Mouse (Mus musculus) G1E (cell line): Measurements from ENCODE around the gene Lrrc8d.

Experiments
- CTCF ChIP-seq: IDR thresholded peaks from 2 replicates; pipeline ENCODE4 v1.5.1; 2012; ENCODE audit warnings: low read depth, low read length, inconsistent platforms, mixed read lengths
- GATA1 ChIP-seq: IDR thresholded peaks from 2 replicates; pipeline ENCODE4 v1.6.1; 2012; ENCODE audit warnings: borderline replicate concordance, low read length, inconsistent platforms, mixed read lengths
- GATA2 ChIP-seq: IDR thresholded peaks from 2 replicates; pipeline ENCODE4 v1.6.1; 2012; ENCODE audit warnings: low read depth, low read length, inconsistent platforms, borderline replicate concordance
- POLR2AphosphoS5 ChIP-seq: IDR thresholded peaks from 2 replicates; pipeline ENCODE4 v1.6.1; 2012; ENCODE audit warnings: low read depth, low read length, inconsistent platforms; ENCODE audit not compliant: insufficient replicate concordance
- TAL1 ChIP-seq: conservative IDR thresholded peaks from 2 replicates; pipeline ENCODE4 v1.6.1; 2012; ENCODE audit warnings: low read depth, low read length, inconsistent platforms, mixed read lengths

GRCm38 (mm10) chr5:105868593-105868992, 168.8 kb downstream of the Lrrc8d start:
- TF ChIP-seq CTCF (peak; percentile 89), GATA1 (no peak), TAL1 (no peak), POLR2AphosphoS5 (no peak), GATA2 (no peak)
